Mouse (Mus musculus) hindbrain, embryonic 10.5 days (tissue): Measurements from ENCODE around the gene Cd274. TPM values are rescaled to one million over a fixed set of nuclear protein-coding genes. Genes with fewer than 3 reads are reported as not detected.
"Not testable (repeated sequence)": the region's sequence is repeated elsewhere in the genome, so short reads cannot be mapped to it uniquely, and the experiment has no call there.

Experiments
- DNase-seq: peaks from one replicate; pipeline ENCODE4 v3.0.0-alpha.2; 2017; ENCODE audit warnings: low spot score
- H3K27ac ChIP-seq: fragments of 300-500 bp; sonication (generic); 2 replicates; pipeline ENCODE4 v1.5.1; 2016; ENCODE audit warnings: mild to moderate bottlenecking, moderate library complexity
- H3K27me3 ChIP-seq: fragments of 300-500 bp; sonication (generic); 2 replicates; pipeline ENCODE4 v1.6.1; 2016; ENCODE audit warnings: mild to moderate bottlenecking; ENCODE audit not compliant: poor library complexity, insufficient read depth, severe bottlenecking
- H3K36me3 ChIP-seq: fragments of 300-500 bp; sonication (generic); 2 replicates; pipeline ENCODE4 v1.6.1; 2016; ENCODE audit warnings: mild to moderate bottlenecking, moderate library complexity
- H3K4me1 ChIP-seq: fragments of 300-500 bp; sonication (generic); replicated peaks from 2 replicates; pipeline ENCODE4 v1.6.1; 2016; ENCODE audit warnings: mild to moderate bottlenecking
- H3K4me3 ChIP-seq: fragments of 300-500 bp; sonication (generic); 2 replicates; pipeline ENCODE4 v1.5.1; 2016; ENCODE audit warnings: mild to moderate bottlenecking, moderate library complexity
- H3K9me3 ChIP-seq: fragments of 300-500 bp; sonication (generic); 2 replicates; pipeline ENCODE4 v1.6.1; 2016; ENCODE audit warnings: mild to moderate bottlenecking, moderate library complexity
- WGBS: fragments of 180-500 bp; shearing (Covaris S2); methylation state at CpG from one replicate; pipeline ENCODE4 v1.1.7; 2016; 5-methylcytosine and 5-hydroxymethylcytosine counted together
- polyA plus RNA-seq: library from polyadenylated mRNA; unstranded; fragments of >200 nt; fragmentation: Nextera tagmentation; extraction: Ambion mirVana; gene quantifications from 2 replicates; pipeline ENCODE4 v1.2.1, GENCODE M21; 2016

The Cd274 gene
- polyA plus RNA-seq, 1 experiment from 2014 or later, result 0.38 TPM

- Histone ChIP-seq H3K4me1 (peaks cover 12% of the 10 kb centered on the region; the same call in 1 of the 2 replicates), H3K4me3 (no peak overlapping the region), H3K9me3 (no peaks in the 10 kb centered on the region), H3K27me3 (no peaks in the 10 kb centered on the region), H3K36me3 (no peaks in the 10 kb centered on the region), H3K27ac (0 out of 2 replicates have a peak overlapping the region, but pooled peaks have one; percentile 16)
- 78% methylated on average over 18 of the region's 18 CpGs for WGBS
- no peak for DNase-seq
Observed at GRCm38 (mm10) chr19:29406042-29407017, 39.1 kb downstream of the Cd274 start.

- no peak within 1 kb of the TSS for H3K27ac ChIP-seq
- no peaks in the 10 kb centered on the region for H3K9me3 ChIP-seq
- no peaks in the 10 kb centered on the region for H3K36me3 ChIP-seq
- no peak within 1 kb of the TSS for H3K4me3 ChIP-seq
- H3K27me3 ChIP-seq, result no peaks in the 10 kb centered on the region
- WGBS, result 80% methylated on average over 4 of the region's 4 CpGs
- DNase-seq, result no peak
- peaks cover 6% of the 10 kb centered on the region; the same call in 1 of the 2 replicates for H3K4me1 ChIP-seq
Observed at GRCm38 (mm10) chr19:29410619-29411018, 43.4 kb downstream of the Cd274 start, which contains the start of gene Pdcd1lg2. TSS of gene Pdcd1lg2 (plus strand) at chr19:29410919.

- H3K27ac ChIP-seq, result no peak overlapping the region
- H3K27me3 ChIP-seq, result no peaks in the 10 kb centered on the region
- DNase-seq, result no peak
- H3K4me3 ChIP-seq, result no peak overlapping the region
- no peaks in the 10 kb centered on the region for H3K36me3 ChIP-seq
- H3K4me1 ChIP-seq, result peaks cover 6% of the 10 kb centered on the region; the same call in 1 of the 2 replicates
- WGBS, result 75% methylated on average over 6 of the region's 6 CpGs
- H3K9me3 ChIP-seq, result no peaks in the 10 kb centered on the region
Observed at GRCm38 (mm10) chr19:29412476-29413420, 45.5 kb downstream of the Cd274 start.

GRCm38 (mm10) chr19:29414513-29414912, 47.3 kb downstream of the Cd274 start:
- 85% methylated on average over 3 of the region's 3 CpGs for WGBS
- Histone ChIP-seq H3K9me3 (no peaks in the 10 kb centered on the region), H3K27ac (no peak overlapping the region), H3K4me3 (no peak overlapping the region), H3K36me3 (no peaks in the 10 kb centered on the region), H3K4me1 (0 out of 2 replicates have a peak, but pooled peaks cover 7% of the 10 kb centered on the region), H3K27me3 (no peaks in the 10 kb centered on the region)
- no peak for DNase-seq

- H3K4me1 ChIP-seq, DNase-seq, H3K4me3 ChIP-seq, H3K27me3 ChIP-seq, H3K9me3 ChIP-seq, H3K36me3 ChIP-seq, H3K27ac ChIP-seq: not testable (repeated sequence)
Observed at GRCm38 (mm10) chr19:29414917-29415316, 47.7 kb downstream of the Cd274 start.

GRCm38 (mm10) chr19:29416393-29416902, 49.2 kb downstream of the Cd274 start:
- no peaks in the 10 kb centered on the region for H3K9me3 ChIP-seq
- no peak overlapping the region for H3K4me3 ChIP-seq
- no peaks in the 10 kb centered on the region for H3K36me3 ChIP-seq
- DNase-seq, result no peak
- H3K27ac ChIP-seq, result no peak overlapping the region
- H3K27me3 ChIP-seq, result no peaks in the 10 kb centered on the region
- H3K4me1 ChIP-seq, result 0 out of 2 replicates have a peak, but pooled peaks cover 11% of the 10 kb centered on the region
- 83% methylated on average over 3 of the region's 3 CpGs for WGBS

- WGBS, result 77% methylated on average over 2 of the region's 2 CpGs
- no peaks in the 10 kb centered on the region for H3K27me3 ChIP-seq
- H3K27ac ChIP-seq, result no peak overlapping the region
- H3K4me3 ChIP-seq, result no peak overlapping the region
- no peak for DNase-seq
- no peaks in the 10 kb centered on the region for H3K36me3 ChIP-seq
- 0 out of 2 replicates have a peak, but pooled peaks cover 14% of the 10 kb centered on the region for H3K4me1 ChIP-seq
- H3K9me3 ChIP-seq, result no peaks in the 10 kb centered on the region
Observed at GRCm38 (mm10) chr19:29417188-29417587, 49.9 kb downstream of the Cd274 start.

GRCm38 (mm10) chr19:29417894-29418293, 50.6 kb downstream of the Cd274 start:
- no peaks in the 10 kb centered on the region for H3K27me3 ChIP-seq
- H3K4me3 ChIP-seq, result no peak overlapping the region
- no peak overlapping the region for H3K27ac ChIP-seq
- DNase-seq, result no peak
- WGBS, result 89% methylated on average over 2 of the region's 2 CpGs
- no peaks in the 10 kb centered on the region for H3K9me3 ChIP-seq
- 0 out of 2 replicates have a peak, but pooled peaks cover 14% of the 10 kb centered on the region for H3K4me1 ChIP-seq
- H3K36me3 ChIP-seq, result no peaks in the 10 kb centered on the region

GRCm38 (mm10) chr19:29418661-29419115, 51.4 kb downstream of the Cd274 start:
- no peak for DNase-seq
- Histone ChIP-seq H3K27ac (no peak overlapping the region), H3K36me3 (no peaks in the 10 kb centered on the region), H3K27me3 (no peaks in the 10 kb centered on the region), H3K4me1 (0 out of 2 replicates have a peak, but pooled peaks cover 14% of the 10 kb centered on the region), H3K4me3 (no peak overlapping the region), H3K9me3 (no peaks in the 10 kb centered on the region)
- 32% methylated on average over 9 of the region's 9 CpGs for WGBS

GRCm38 (mm10) chr19:29419506-29419905, 52.3 kb downstream of the Cd274 start:
- Histone ChIP-seq H3K27me3 (no peaks in the 10 kb centered on the region), H3K36me3 (no peaks in the 10 kb centered on the region), H3K4me3 (no peak overlapping the region), H3K9me3 (no peaks in the 10 kb centered on the region), H3K4me1 (0 out of 2 replicates have a peak, but pooled peaks cover 14% of the 10 kb centered on the region), H3K27ac (no peak overlapping the region)
- 80% methylated on average over 3 of the region's 3 CpGs for WGBS
- DNase-seq, result no peak

- H3K36me3 ChIP-seq, result no peaks in the 10 kb centered on the region
- no peak for DNase-seq
Observed at GRCm38 (mm10) chr19:29419946-29420345, 52.7 kb downstream of the Cd274 start.

GRCm38 (mm10) chr19:29420397-29420796, 53.1 kb downstream of the Cd274 start:
- H3K9me3 ChIP-seq, result no peaks in the 10 kb centered on the region
- 0 out of 2 replicates have a peak, but pooled peaks cover 14% of the 10 kb centered on the region for H3K4me1 ChIP-seq
- 72% methylated on average over 8 of the region's 8 CpGs for WGBS
- H3K4me3 ChIP-seq, result no peak overlapping the region
- no peaks in the 10 kb centered on the region for H3K27me3 ChIP-seq
- no peak for DNase-seq
- no peaks in the 10 kb centered on the region for H3K36me3 ChIP-seq
- H3K27ac ChIP-seq, result 0 out of 2 replicates have a peak overlapping the region, but pooled peaks have one; percentile 29

More at GRCm38 (mm10) chr19:29419946-29420345, 52.7 kb downstream of the Cd274 start:
- Histone ChIP-seq H3K9me3 (no peaks in the 10 kb centered on the region), H3K27me3 (no peaks in the 10 kb centered on the region), H3K4me3 (no peak overlapping the region), H3K27ac (no peak overlapping the region), H3K4me1 (0 out of 2 replicates have a peak, but pooled peaks cover 14% of the 10 kb centered on the region)
